Mouse (Mus musculus): ENCODE results near the gene H2-Ob.

Gene H2-Ob

GRCm38 (mm10) chr17:34238706-34239105 is at the start of gene H2-Ob:
Gene H2-Ob (plus strand): TSS chr17:34238903.
- peak; percentile 23 for DNase-seq (ENCODE audit: low read depth, low spot score)

GRCm38 (mm10) chr17:34188986-34189385 is 49.7 kb upstream of the H2-Ob start:
- no peak for DNase-seq (ENCODE audit: low read depth, low spot score)

GRCm38 (mm10) chr17:34192852-34193251 is 45.9 kb upstream of the H2-Ob start:
- DNase-seq (ENCODE audit: low read depth, low spot score): peak; percentile 67

GRCm38 (mm10) chr17:34193468-34193867 is 45.2 kb upstream of the H2-Ob start:
- no peak for DNase-seq (ENCODE audit: low read depth, low spot score)

- no peak for DNase-seq (ENCODE audit: low read depth, low spot score)
Observed at GRCm38 (mm10) chr17:34194723-34195122, 44.0 kb upstream of the H2-Ob start.

- no peak for DNase-seq (ENCODE audit: low read depth, low spot score)
Observed at GRCm38 (mm10) chr17:34196491-34196890, 42.2 kb upstream of the H2-Ob start.

GRCm38 (mm10) chr17:34196941-34197894 is 41.5 kb upstream of the H2-Ob start, which contains the start of gene Psmb8:
Gene Psmb8 (plus strand): TSS chr17:34197721.
- peak; percentile 82 for DNase-seq (ENCODE audit: low read depth, low spot score)

GRCm38 (mm10) chr17:34197904-34198520 is 40.7 kb upstream of the H2-Ob start:
- no peak for DNase-seq (ENCODE audit: low read depth, low spot score)

GRCm38 (mm10) chr17:34198521-34198912 is 40.2 kb upstream of the H2-Ob start:
- DNase-seq (ENCODE audit: low read depth, low spot score): no peak

GRCm38 (mm10) chr17:34199050-34199619 is 39.6 kb upstream of the H2-Ob start:
- no peak for DNase-seq (ENCODE audit: low read depth, low spot score)

- DNase-seq (ENCODE audit: low read depth, low spot score): no peak
Observed at GRCm38 (mm10) chr17:34200047-34200446, 38.7 kb upstream of the H2-Ob start.

- DNase-seq (ENCODE audit: low read depth, low spot score): no peak
Observed at GRCm38 (mm10) chr17:34200772-34201505, 37.8 kb upstream of the H2-Ob start.

- DNase-seq (ENCODE audit: low read depth, low spot score): no peak
Observed at GRCm38 (mm10) chr17:34201506-34202055, 37.1 kb upstream of the H2-Ob start.

GRCm38 (mm10) chr17:34202760-34203442 is 35.8 kb upstream of the H2-Ob start:
- no peak for DNase-seq (ENCODE audit: low read depth, low spot score)

GRCm38 (mm10) chr17:34203444-34203843 is 35.3 kb upstream of the H2-Ob start, which contains the start of gene Tap2:
Gene Tap2 (plus strand): TSS chr17:34203527.
- no peak for DNase-seq (ENCODE audit: low read depth, low spot score)

GRCm38 (mm10) chr17:34204303-34205010 is 34.2 kb upstream of the H2-Ob start:
- peak; percentile 66 for DNase-seq (ENCODE audit: low read depth, low spot score)

GRCm38 (mm10) chr17:34205021-34205745 is 33.5 kb upstream of the H2-Ob start:
- DNase-seq (ENCODE audit: low read depth, low spot score): no peak

GRCm38 (mm10) chr17:34205746-34206176 is 32.9 kb upstream of the H2-Ob start:
- DNase-seq (ENCODE audit: low read depth, low spot score): peak; percentile 65

- DNase-seq (ENCODE audit: low read depth, low spot score): no peak
Observed at GRCm38 (mm10) chr17:34206731-34207130, 32.0 kb upstream of the H2-Ob start.

Measured in R1 (cell line).